Mouse (Mus musculus): ENCODE results near the gene Inka1. TPM values are rescaled to one million over a fixed set of nuclear protein-coding genes. Genes with fewer than 3 reads are reported as not detected.

The Inka1 gene
- total RNA-seq, 2 experiments from 2014 or later = 9.4 to 10.4 TPM

DNA sequence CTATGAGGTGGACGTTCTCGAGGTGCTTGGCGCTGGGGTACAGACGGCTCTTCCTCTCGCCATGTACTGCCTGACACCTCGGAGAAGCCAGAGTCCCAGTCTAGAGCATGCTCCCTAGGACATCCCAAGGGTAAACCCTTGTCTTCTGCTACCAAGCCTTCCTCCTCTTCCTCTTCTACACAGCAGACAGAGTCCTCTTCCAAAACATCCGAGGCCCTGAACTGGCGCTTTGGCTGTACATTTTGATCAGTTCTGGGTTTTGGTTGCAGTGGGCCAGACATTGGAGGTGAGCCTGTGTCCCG lies 974 bp downstream of the Inka1 start:
- intact Hi-C loops (cut with DNase I) = loop anchor here (5.0 kb wide), 1 partner anchor 82 kb away; no protein-coding TSS in a partner anchor
- no peak for DNase-seq

- intact Hi-C loops (cut with DNase I) = no loop called here
- DNase-seq = no peak
These were observed 1.5 kb downstream of the Inka1 start for GRCm38 (mm10) chr9:107984052-107984753.

GRCm38 (mm10) chr9:107983421-107983890 lies 2.2 kb downstream of the Inka1 start:
- DNase-seq = peak; percentile 52
- intact Hi-C loops (cut with DNase I) = no loop called here

GRCm38 (mm10) chr9:107982681-107983346 lies 2.9 kb downstream of the Inka1 start, which contains the start of gene Gm20661:
TSS of gene Gm20661 (plus strand) at chr9:107983058.
- intact Hi-C loops (cut with DNase I) = no loop called here
- DNase-seq = peak; percentile 51

DNA sequence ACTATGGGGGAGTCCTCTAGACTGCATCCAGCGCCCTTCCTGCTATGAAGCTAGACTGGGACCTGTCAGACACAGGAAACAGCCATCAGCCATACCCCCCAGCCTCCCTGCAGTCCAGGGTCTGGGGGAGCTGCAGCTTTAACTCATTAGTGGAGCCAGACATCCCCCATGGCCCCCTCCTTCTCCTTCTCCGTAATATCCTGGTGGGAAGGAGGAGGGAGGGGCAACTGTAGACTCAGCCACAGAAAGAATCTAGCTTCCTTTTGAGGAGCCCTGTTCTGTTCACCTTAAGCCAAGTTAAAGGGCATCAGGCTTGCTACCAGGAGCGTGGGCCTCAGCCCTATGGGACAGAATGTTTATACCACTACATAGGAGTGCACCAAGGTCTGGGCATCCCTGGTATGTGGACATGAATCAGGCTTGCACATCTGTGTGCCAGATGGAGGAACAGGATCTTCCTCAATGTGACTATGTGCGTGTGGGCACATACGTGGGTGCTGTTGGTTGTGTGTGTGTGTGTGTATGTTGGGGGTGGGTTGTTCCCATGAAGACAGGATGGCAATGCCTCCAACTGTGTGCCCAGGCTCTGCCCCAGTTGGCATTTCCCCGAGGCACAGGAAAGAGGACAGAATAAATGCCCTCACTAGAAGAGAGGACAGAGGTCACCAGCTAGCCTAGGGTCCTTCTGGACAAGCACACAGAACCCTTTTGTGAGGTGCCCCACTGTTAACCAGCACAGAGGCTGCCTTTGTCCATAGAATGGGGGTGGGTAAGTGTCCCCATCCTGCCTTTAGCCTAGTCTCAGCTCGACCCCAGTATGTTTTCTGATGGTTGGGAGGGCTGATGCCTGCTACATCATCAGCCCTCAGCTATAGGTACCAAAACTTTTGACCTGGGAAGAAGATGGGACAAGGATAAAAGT lies 3.7 kb downstream of the Inka1 start:
- intact Hi-C loops (cut with DNase I) = no loop called here
- no peak for DNase-seq

DNA sequence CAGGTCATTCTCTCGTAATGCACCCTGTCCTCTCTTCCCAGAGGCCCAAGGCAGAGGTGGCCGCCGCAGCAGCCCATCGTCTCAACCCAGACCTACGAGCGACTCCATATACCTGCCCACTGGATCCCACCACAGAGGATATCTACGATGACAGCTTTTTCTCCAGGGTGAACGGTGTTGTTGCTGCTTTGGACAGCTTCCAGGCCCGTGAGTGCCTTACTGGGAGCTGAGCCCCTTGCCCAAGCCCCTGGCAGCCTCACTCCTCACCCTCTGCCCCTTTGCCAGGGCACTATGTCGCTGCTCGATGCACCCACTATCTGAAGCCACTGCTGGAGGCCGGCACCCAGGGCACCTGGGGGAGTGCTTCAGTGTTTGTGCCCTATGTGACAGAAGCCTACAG lies 6.9 kb downstream of the Inka1 start:
- DNase-seq = no peak
- intact Hi-C loops (cut with DNase I) = no loop called here

DNA sequence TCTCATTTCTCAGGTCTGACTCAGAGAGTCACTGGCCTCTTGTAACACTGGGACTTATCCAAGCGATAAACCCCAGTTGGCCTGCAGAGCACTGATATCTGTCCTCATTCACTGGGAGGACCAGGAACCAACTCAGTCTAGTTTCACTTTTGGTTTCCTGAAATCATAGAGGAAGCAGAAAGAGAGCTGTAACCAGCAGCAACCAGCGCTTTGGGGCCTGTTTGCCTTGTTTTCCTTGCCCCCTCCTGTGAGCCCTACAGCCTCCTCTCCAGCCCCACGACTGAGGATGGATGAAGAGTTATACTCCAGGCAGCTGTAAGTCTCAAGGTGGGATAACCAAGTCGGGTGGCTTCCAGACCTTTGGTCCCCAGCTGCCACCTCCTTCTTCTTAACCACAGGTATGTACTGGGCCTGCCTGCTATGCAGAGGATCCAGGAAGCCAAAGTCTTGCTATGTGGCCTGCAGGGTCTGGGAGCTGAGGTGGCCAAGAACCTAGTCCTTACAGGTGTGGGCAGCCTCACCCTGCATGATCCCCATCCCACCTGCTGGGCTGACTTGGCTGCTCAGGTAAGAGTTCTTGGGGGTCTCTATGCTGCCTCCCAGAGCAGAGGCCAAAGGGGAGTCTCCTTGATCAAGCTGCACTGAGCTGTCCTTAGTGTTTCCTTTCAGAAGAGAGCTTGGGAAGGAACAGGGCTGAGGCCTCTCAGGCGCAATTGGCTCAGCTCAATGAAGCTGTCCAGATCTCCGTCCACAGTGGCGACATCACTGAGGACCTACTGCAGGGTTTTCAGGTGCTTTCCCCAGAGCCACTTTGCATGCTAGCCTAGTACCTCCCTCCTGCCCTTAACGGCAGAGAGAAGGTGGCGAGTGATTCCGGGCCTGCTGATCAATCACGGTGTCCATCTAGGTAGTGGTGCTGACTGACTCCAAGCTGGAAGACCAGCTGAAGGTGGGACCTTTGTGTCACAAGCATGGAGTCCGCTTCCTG lies 10.0 kb downstream of the Inka1 start, which contains the start of gene Uba7:
Gene Uba7, plus strand, starts transcription at position 107 of the 988 bp plus-strand sequence.
- intact Hi-C loops (cut with DNase I) = no loop called here
- no peak for DNase-seq

GRCm38 (mm10) chr9:107974491-107975171 lies 11.0 kb downstream of the Inka1 start:
- intact Hi-C loops (cut with DNase I) = no loop called here
- no peak for DNase-seq

- intact Hi-C loops (cut with DNase I) = no loop called here
- DNase-seq = no peak
These were observed 13.8 kb downstream of the Inka1 start for GRCm38 (mm10) chr9:107971690-107972541.

DNA sequence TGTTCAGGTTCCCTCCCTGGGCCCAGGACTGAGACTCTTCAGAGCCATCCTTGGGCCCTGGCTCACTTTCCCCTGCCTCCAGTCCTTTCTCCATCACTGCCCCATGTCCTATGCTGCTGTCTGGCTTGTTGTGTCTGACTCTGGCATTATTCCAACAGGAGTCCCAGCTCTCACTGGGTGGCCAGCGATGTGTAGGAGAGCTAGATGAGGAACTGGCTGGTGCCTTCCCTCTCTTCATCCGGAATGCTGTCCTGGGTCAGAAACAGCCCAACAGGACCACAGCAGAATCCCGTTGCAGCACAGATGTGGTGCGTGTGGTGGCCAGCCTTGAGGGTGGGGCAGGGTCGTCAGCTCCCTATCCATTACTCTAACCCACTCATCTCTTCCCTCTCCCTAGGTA lies 15.4 kb downstream of the Inka1 start:
- intact Hi-C loops (cut with DNase I) = no loop called here
- no peak for DNase-seq

DNA sequence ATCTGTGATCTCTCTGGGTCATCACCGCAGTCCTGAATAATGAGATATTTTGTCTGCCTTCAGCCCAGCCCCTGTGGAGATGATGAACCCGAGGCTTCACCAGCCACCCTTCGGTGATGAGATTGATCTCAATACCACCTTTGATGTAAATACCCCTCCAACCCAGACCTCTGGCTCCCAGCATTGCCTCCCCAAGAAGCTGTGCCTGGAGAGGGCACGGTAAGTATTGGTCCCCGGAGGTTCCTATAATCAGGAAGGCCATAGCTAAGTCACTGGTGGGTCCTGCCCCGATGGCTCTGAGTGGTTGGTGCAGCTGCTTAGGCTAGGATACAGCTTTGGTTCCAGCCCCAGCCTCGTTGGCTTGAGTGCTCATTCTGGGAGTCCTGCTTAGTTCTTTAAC lies 17.1 kb downstream of the Inka1 start:
- no peak for DNase-seq
- intact Hi-C loops (cut with DNase I) = loop anchor here (10.0 kb wide), 1 partner anchor 86 kb away; the partner anchor contains the start of gene Amigo3

DNA sequence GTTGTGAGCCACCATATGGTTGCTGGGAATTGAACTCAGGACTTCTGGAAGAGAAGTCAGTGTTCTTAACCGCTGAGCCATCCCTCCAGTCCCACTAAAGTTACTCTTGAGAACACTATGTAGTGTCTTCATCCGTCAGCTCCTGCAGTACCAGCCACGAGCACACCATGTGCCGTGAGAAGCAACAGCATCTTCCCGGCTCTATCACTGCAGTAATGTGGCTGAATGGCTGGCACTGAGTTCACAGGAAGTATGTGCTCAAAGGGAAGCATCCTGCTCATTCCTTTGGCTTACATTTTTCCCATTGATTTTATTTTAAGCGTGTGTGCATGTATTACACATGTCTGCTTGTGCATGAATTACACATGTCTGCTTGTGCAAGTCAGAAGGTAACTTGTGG lies 18.2 kb downstream of the Inka1 start:
- intact Hi-C loops (cut with DNase I) = loop anchor here (10.0 kb wide), 1 partner anchor 87 kb away; the partner anchor contains the start of gene Amigo3
- DNase-seq = no peak

GRCm38 (mm10) chr9:107966676-107967075 lies 19.0 kb downstream of the Inka1 start:
- intact Hi-C loops (cut with DNase I) = loop anchor here (10.0 kb wide), 1 partner anchor 88 kb away; the partner anchor contains the start of gene Amigo3
- DNase-seq = no peak

DNA sequence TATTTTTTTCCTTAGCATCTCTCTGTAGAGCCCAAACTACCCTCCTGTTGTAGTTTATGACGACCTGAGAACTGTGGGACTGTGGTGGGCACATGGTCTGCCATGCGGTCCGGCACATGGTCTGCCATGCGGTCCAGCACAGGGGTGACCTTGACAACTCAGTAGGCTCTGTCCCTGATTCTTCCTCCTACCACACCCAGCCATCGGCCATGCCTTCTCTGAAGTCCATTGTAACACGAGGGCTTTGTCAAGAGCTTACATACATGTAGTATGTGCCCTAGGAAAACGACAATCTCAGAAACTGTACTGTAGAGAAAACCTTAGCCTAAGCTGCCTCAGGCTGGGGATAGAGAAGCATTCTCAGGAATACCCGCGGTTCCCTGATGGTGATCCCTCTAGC lies 21.0 kb downstream of the Inka1 start:
- intact Hi-C loops (cut with DNase I) = loop anchor here (5.0 to 10.0 kb wide), 2 partner anchors 62 to 90 kb away; partner anchors contain the start of gene Amigo3

GRCm38 (mm10) chr9:107963700-107964099 lies 22.0 kb downstream of the Inka1 start:
- peak; percentile 85 for DNase-seq
- intact Hi-C loops (cut with DNase I) = loop anchor here (5.0 to 10.0 kb wide), 2 partner anchors 61 to 91 kb away; partner anchors contain the start of gene Amigo3

More for the DNA sequence above, 21.0 kb downstream of the Inka1 start:
- no peak for DNase-seq

DNA sequence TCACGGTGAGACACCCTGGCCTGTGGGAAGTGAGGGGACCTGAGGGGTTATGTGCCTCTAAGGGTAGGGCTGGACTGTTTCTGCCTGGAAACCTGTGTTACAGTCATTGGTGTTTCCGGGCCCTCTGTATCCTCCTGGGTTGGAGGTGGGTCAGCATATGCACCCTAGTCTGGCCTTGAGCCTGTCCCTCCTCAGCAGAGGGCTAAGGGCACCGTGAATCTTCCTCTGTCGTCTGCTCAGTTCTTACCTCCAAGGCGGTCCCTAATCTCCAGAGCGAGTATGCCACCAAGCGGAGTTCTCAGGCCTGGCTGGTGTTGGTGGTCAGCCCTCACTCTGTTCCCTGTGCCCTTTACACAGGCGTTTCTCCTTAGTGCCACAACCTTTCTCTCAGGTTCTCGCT lies 22.8 kb downstream of the Inka1 start:
- DNase-seq = no peak
- intact Hi-C loops (cut with DNase I) = loop anchor here (5.0 to 10.0 kb wide), 2 partner anchors 61 to 92 kb away; partner anchors contain the start of gene Amigo3

GRCm38 (mm10) chr9:107961881-107962280 lies 23.8 kb downstream of the Inka1 start:
- intact Hi-C loops (cut with DNase I) = loop anchor here (5.0 to 10.0 kb wide), 2 partner anchors 60 to 93 kb away; partner anchors contain the start of gene Amigo3
- peak; percentile 35 for DNase-seq

- DNase-seq = peak; percentile 24
- intact Hi-C loops (cut with DNase I) = loop anchor here (5.0 to 10.0 kb wide), 2 partner anchors 59 to 93 kb away; partner anchors contain the start of gene Amigo3
These were observed 24.3 kb downstream of the Inka1 start for GRCm38 (mm10) chr9:107961351-107961762.
